Mouse (Mus musculus): ENCODE results near the gene Helq. TPM values are rescaled to one million over a fixed set of nuclear protein-coding genes. Genes with fewer than 3 reads are reported as not detected.

Helq gene
- polyA plus RNA-seq, 1 experiment from 2014 or later, result 20.6 TPM

GRCm38 (mm10) chr5:100761736-100762135, 36.7 kb downstream of the Helq start:
- WGBS, result 93% methylated on average over 7 of the region's 7 CpGs
- Histone ChIP-seq H3K27ac (ENCODE audit: low read length) (no peak overlapping the region), H3K4me2 (ENCODE audit: low read length) (no peak overlapping the region), H3K27me3 (ENCODE audit: control insufficient read depth, insufficient read depth, low read depth, low read length) (no peaks in the 10 kb centered on the region), H3K9ac (ENCODE audit: low read depth, low read length) (no peak overlapping the region), H3K36me3 (ENCODE audit: control insufficient read depth, insufficient read depth, low read length) (peaks cover 29% of the 10 kb centered on the region), H3K4me3 (ENCODE audit: low read depth, low read length) (no peak overlapping the region), H3K9me3 (replicated peaks; ENCODE audit: control insufficient read depth, low read length, poor library complexity, severe bottlenecking) (no peaks in the 10 kb centered on the region), H3K4me1 (ENCODE audit: control insufficient read depth, insufficient read depth, low read length) (no peaks in the 10 kb centered on the region)
- ATAC-seq, result no peak

- Histone ChIP-seq H3K36me3 (ENCODE audit: control insufficient read depth, insufficient read depth, low read length) (peaks cover 18% of the 10 kb centered on the region), H3K27ac (ENCODE audit: low read length) (no peak overlapping the region), H3K9ac (ENCODE audit: low read depth, low read length) (no peak overlapping the region), H3K4me3 (ENCODE audit: low read depth, low read length) (no peak overlapping the region), H3K9me3 (replicated peaks; ENCODE audit: control insufficient read depth, low read length, poor library complexity, severe bottlenecking) (no peaks in the 10 kb centered on the region), H3K4me1 (ENCODE audit: control insufficient read depth, insufficient read depth, low read length) (no peaks in the 10 kb centered on the region), H3K4me2 (ENCODE audit: low read length) (no peak overlapping the region), H3K27me3 (ENCODE audit: control insufficient read depth, insufficient read depth, low read depth, low read length) (no peaks in the 10 kb centered on the region)
- WGBS, result 86% methylated on average over 10 of the region's 10 CpGs
- ATAC-seq, result no peak
These were observed 38.2 kb downstream of the Helq start for GRCm38 (mm10) chr5:100760049-100760663.

- 95% methylated on average over 5 of the region's 5 CpGs for WGBS
- H3K27me3 ChIP-seq (ENCODE audit: control insufficient read depth, insufficient read depth, low read depth, low read length), result no peaks in the 10 kb centered on the region
- no peak overlapping the region for H3K27ac ChIP-seq (ENCODE audit: low read length)
- ATAC-seq, result no peak
- H3K4me3 ChIP-seq (ENCODE audit: low read depth, low read length), result no peak overlapping the region
- no peak overlapping the region for H3K9ac ChIP-seq (ENCODE audit: low read depth, low read length)
- no peaks in the 10 kb centered on the region for H3K4me1 ChIP-seq (ENCODE audit: control insufficient read depth, insufficient read depth, low read length)
- peaks cover 8% of the 10 kb centered on the region for H3K36me3 ChIP-seq (ENCODE audit: control insufficient read depth, insufficient read depth, low read length)
- no peaks in the 10 kb centered on the region for H3K9me3 ChIP-seq (replicated peaks; ENCODE audit: control insufficient read depth, low read length, poor library complexity, severe bottlenecking)
- no peak overlapping the region for H3K4me2 ChIP-seq (ENCODE audit: low read length)
These were observed 40.3 kb downstream of the Helq start for GRCm38 (mm10) chr5:100758121-100758520.

GRCm38 (mm10) chr5:100753407-100753806, 45.0 kb downstream of the Helq start:
- Histone ChIP-seq H3K4me2 (ENCODE audit: low read length) (no peak overlapping the region), H3K4me3 (ENCODE audit: low read depth, low read length) (no peak overlapping the region), H3K9me3 (replicated peaks; ENCODE audit: control insufficient read depth, low read length, poor library complexity, severe bottlenecking) (no peaks in the 10 kb centered on the region), H3K4me1 (ENCODE audit: control insufficient read depth, insufficient read depth, low read length) (no peaks in the 10 kb centered on the region), H3K27me3 (ENCODE audit: control insufficient read depth, insufficient read depth, low read depth, low read length) (no peaks in the 10 kb centered on the region), H3K36me3 (ENCODE audit: control insufficient read depth, insufficient read depth, low read length) (no peaks in the 10 kb centered on the region), H3K27ac (ENCODE audit: low read length) (no peak overlapping the region), H3K9ac (ENCODE audit: low read depth, low read length) (no peak overlapping the region)
- 46% methylated on average over 7 of the region's 7 CpGs for WGBS
- no peak for ATAC-seq

GRCm38 (mm10) chr5:100751655-100752054, 46.7 kb downstream of the Helq start:
- H3K9ac ChIP-seq (ENCODE audit: low read depth, low read length), result no peak overlapping the region
- H3K4me1 ChIP-seq (ENCODE audit: control insufficient read depth, insufficient read depth, low read length), result no peaks in the 10 kb centered on the region
- H3K9me3 ChIP-seq (replicated peaks; ENCODE audit: control insufficient read depth, low read length, poor library complexity, severe bottlenecking), result no peaks in the 10 kb centered on the region
- WGBS, result 40% methylated on average over 4 of the region's 4 CpGs
- no peak overlapping the region for H3K4me3 ChIP-seq (ENCODE audit: low read depth, low read length)
- ATAC-seq, result no peak
- H3K27ac ChIP-seq (ENCODE audit: low read length), result no peak overlapping the region
- no peaks in the 10 kb centered on the region for H3K27me3 ChIP-seq (ENCODE audit: control insufficient read depth, insufficient read depth, low read depth, low read length)
- H3K4me2 ChIP-seq (ENCODE audit: low read length), result no peak overlapping the region
- no peaks in the 10 kb centered on the region for H3K36me3 ChIP-seq (ENCODE audit: control insufficient read depth, insufficient read depth, low read length)

GRCm38 (mm10) chr5:100750617-100751255, 47.7 kb downstream of the Helq start:
- Histone ChIP-seq H3K4me2 (ENCODE audit: low read length) (no peak overlapping the region), H3K27ac (ENCODE audit: low read length) (no peak overlapping the region), H3K9me3 (replicated peaks; ENCODE audit: control insufficient read depth, low read length, poor library complexity, severe bottlenecking) (no peaks in the 10 kb centered on the region), H3K4me3 (ENCODE audit: low read depth, low read length) (no peak overlapping the region), H3K9ac (ENCODE audit: low read depth, low read length) (no peak overlapping the region), H3K4me1 (ENCODE audit: control insufficient read depth, insufficient read depth, low read length) (no peaks in the 10 kb centered on the region), H3K27me3 (ENCODE audit: control insufficient read depth, insufficient read depth, low read depth, low read length) (no peaks in the 10 kb centered on the region), H3K36me3 (ENCODE audit: control insufficient read depth, insufficient read depth, low read length) (no peaks in the 10 kb centered on the region)
- ATAC-seq, result no peak
- 75% methylated on average over 10 of the region's 10 CpGs for WGBS

- no peaks in the 10 kb centered on the region for H3K4me1 ChIP-seq (ENCODE audit: control insufficient read depth, insufficient read depth, low read length)
- no peaks in the 10 kb centered on the region for H3K27me3 ChIP-seq (ENCODE audit: control insufficient read depth, insufficient read depth, low read depth, low read length)
- no peak overlapping the region for H3K4me2 ChIP-seq (ENCODE audit: low read length)
- H3K9me3 ChIP-seq (replicated peaks; ENCODE audit: control insufficient read depth, low read length, poor library complexity, severe bottlenecking), result no peaks in the 10 kb centered on the region
- H3K9ac ChIP-seq (ENCODE audit: low read depth, low read length), result no peak overlapping the region
- no peak overlapping the region for H3K4me3 ChIP-seq (ENCODE audit: low read depth, low read length)
- H3K36me3 ChIP-seq (ENCODE audit: control insufficient read depth, insufficient read depth, low read length), result no peaks in the 10 kb centered on the region
- H3K27ac ChIP-seq (ENCODE audit: low read length), result no peak overlapping the region
- ATAC-seq, result no peak
- 93% methylated on average over 8 of the region's 8 CpGs for WGBS
These were observed 59.6 kb downstream of the Helq start for GRCm38 (mm10) chr5:100738802-100739201.

GRCm38 (mm10) chr5:100736919-100737318, 61.5 kb downstream of the Helq start:
- 81% methylated on average over 8 of the region's 8 CpGs for WGBS
- Histone ChIP-seq H3K36me3 (ENCODE audit: control insufficient read depth, insufficient read depth, low read length) (no peaks in the 10 kb centered on the region), H3K4me1 (ENCODE audit: control insufficient read depth, insufficient read depth, low read length) (no peaks in the 10 kb centered on the region), H3K4me2 (ENCODE audit: low read length) (no peak overlapping the region), H3K27ac (ENCODE audit: low read length) (no peak overlapping the region), H3K9me3 (replicated peaks; ENCODE audit: control insufficient read depth, low read length, poor library complexity, severe bottlenecking) (no peaks in the 10 kb centered on the region), H3K27me3 (ENCODE audit: control insufficient read depth, insufficient read depth, low read depth, low read length) (no peaks in the 10 kb centered on the region), H3K4me3 (ENCODE audit: low read depth, low read length) (no peak overlapping the region), H3K9ac (ENCODE audit: low read depth, low read length) (no peak overlapping the region)
- ATAC-seq, result no peak

- Histone ChIP-seq H3K36me3 (ENCODE audit: control insufficient read depth, insufficient read depth, low read length) (no peaks in the 10 kb centered on the region), H3K27me3 (ENCODE audit: control insufficient read depth, insufficient read depth, low read depth, low read length) (no peaks in the 10 kb centered on the region), H3K9ac (ENCODE audit: low read depth, low read length) (no peak overlapping the region), H3K4me1 (ENCODE audit: control insufficient read depth, insufficient read depth, low read length) (no peaks in the 10 kb centered on the region), H3K4me3 (ENCODE audit: low read depth, low read length) (no peak overlapping the region), H3K27ac (ENCODE audit: low read length) (no peak overlapping the region), H3K9me3 (replicated peaks; ENCODE audit: control insufficient read depth, low read length, poor library complexity, severe bottlenecking) (no peaks in the 10 kb centered on the region), H3K4me2 (ENCODE audit: low read length) (no peak overlapping the region)
- WGBS, result 86% methylated on average over 4 of the region's 4 CpGs
- ATAC-seq, result no peak
These were observed 63.9 kb downstream of the Helq start for GRCm38 (mm10) chr5:100734535-100734934.
